ENCODE assay signal across 11 mouse cellular contexts in genomic region chr12:113016976-113017375, GRCm38 (mm10). TPM values are rescaled to one million over a fixed set of nuclear protein-coding genes. Genes with fewer than 3 reads are reported as not detected.
DNase-seq lines count a peak whose midpoint lies in the region; ATAC-seq and TF ChIP-seq lines count a peak whose summit lies in the region.
"Had no signal": no experiment of that assay in that cellular context is flagged by ENCODE, and none has a peak within 500 bp of the region (broad histone marks: within the 10 kb centered on the region; RNA-seq: fewer than 3 reads in every experiment).

No protein-coding gene starts in this region.

- peaks cover 6% of the 10 kb centered on the region for H3K36me3 ChIP-seq in limb, embryonic 13.5 days
- peaks cover 5% of the 10 kb centered on the region; the same call in 1 of the 2 replicates for H3K36me3 ChIP-seq in limb, embryonic 10.5 days
- H3K36me3 ChIP-seq in forebrain, embryonic 14.5 days (ENCODE audit: control insufficient read depth, insufficient read depth, low read length): peaks cover 10% of the 10 kb centered on the region; the same call in 1 of the 2 replicates

- no peak for ATAC-seq in limb, embryonic 13.5 days (ENCODE audit: low FRiP score, low read depth)
- no peak for ATAC-seq in forebrain, embryonic 14.5 days
- ATAC-seq in erythroid progenitor cell, adult 5-6 weeks (replicated peaks; ENCODE audit: low FRiP score, poor library complexity, severe bottlenecking): no peak

- H3K9ac ChIP-seq in limb, embryonic 13.5 days: 0 out of 2 replicates have a peak overlapping the region, but pooled peaks have one; percentile 9
- H3K9ac ChIP-seq in forebrain, embryonic 14.5 days (ENCODE audit: low read length): peak overlapping the region; percentile 25; the same call in 1 of the 2 replicates
- H3K9ac ChIP-seq: lung, embryonic 14.5 days had no signal

- DNase-seq in limb, embryonic 10.5 days (ENCODE audit: low spot score): no peak
- DNase-seq in forebrain, embryonic 14.5 days (ENCODE audit: low spot score): no peak
- DNase-seq in layer of hippocampus, postnatal 36 days: peak; percentile 67 to 77
- peak; percentile 87 to 91 for DNase-seq in right cerebral cortex, adult 2 months (ENCODE audit: low spot score in 2 of 2)
- no peak for DNase-seq in cerebellum, adult 2 months
- no peak for DNase-seq in retina, postnatal 1 day
- DNase-seq: adrenal gland, postnatal 14 days; lung, embryonic 14.5 days had no signal

- TF ChIP-seq CTCF in cerebellum, adult 2 months (IDR thresholded peaks at IDR 0.05; ENCODE audit: borderline replicate concordance, insufficient read depth, low read depth, low read length): no peak

- 71% methylated on average over 8 of the region's 8 CpGs for WGBS in limb, embryonic 13.5 days
- 78% methylated on average over 8 of the region's 8 CpGs for WGBS in limb, embryonic 10.5 days
- WGBS in forebrain, embryonic 14.5 days: 72% methylated on average over 8 of the region's 8 CpGs
- 53% methylated on average over 8 of the region's 8 CpGs for WGBS in cerebellum, adult 2 months

- no peaks in the 10 kb centered on the region for H3K9me3 ChIP-seq in limb, embryonic 13.5 days
- H3K9me3 ChIP-seq in limb, embryonic 10.5 days (replicated peaks): no peaks in the 10 kb centered on the region
- no peaks in the 10 kb centered on the region for H3K9me3 ChIP-seq in forebrain, embryonic 14.5 days (replicated peaks; ENCODE audit: control insufficient read depth, low read length)

- TF ChIP-seq POLR2A in cerebellum, adult 2 months (IDR thresholded peaks at IDR 0.05; ENCODE audit: borderline replicate concordance, insufficient read depth, low read length): no peak

- H3K4me1 ChIP-seq in limb, embryonic 13.5 days: peaks cover 37% of the 10 kb centered on the region
- H3K4me1 ChIP-seq in limb, embryonic 10.5 days: peaks cover 42% of the 10 kb centered on the region
- peaks cover 18% of the 10 kb centered on the region for H3K4me1 ChIP-seq in forebrain, embryonic 14.5 days (ENCODE audit: control insufficient read depth, insufficient read depth, low read length)
- peaks cover 20% of the 10 kb centered on the region for H3K4me1 ChIP-seq in cerebellum, adult 2 months (ENCODE audit: control insufficient read depth, insufficient read depth, low read length)

- H3K27ac ChIP-seq in limb, embryonic 13.5 days: no peak overlapping the region
- no peak overlapping the region for H3K27ac ChIP-seq in limb, embryonic 10.5 days
- no peak overlapping the region for H3K27ac ChIP-seq in forebrain, embryonic 14.5 days (ENCODE audit: low read depth, low read length)
- H3K27ac ChIP-seq in cerebellum, adult 2 months (ENCODE audit: insufficient read depth, low read length): no peak overlapping the region

- H3K4me2 ChIP-seq in limb, embryonic 13.5 days (replicated peaks): no peak overlapping the region
- H3K4me2 ChIP-seq in forebrain, embryonic 14.5 days (ENCODE audit: low read length): no peak overlapping the region
- H3K4me2 ChIP-seq: lung, embryonic 14.5 days had no signal

- no peaks in the 10 kb centered on the region for H3K27me3 ChIP-seq in limb, embryonic 13.5 days
- H3K27me3 ChIP-seq in limb, embryonic 10.5 days (ENCODE audit: low read depth, poor library complexity, severe bottlenecking): no peaks in the 10 kb centered on the region
- no peaks in the 10 kb centered on the region for H3K27me3 ChIP-seq in forebrain, embryonic 14.5 days (replicated peaks; ENCODE audit: control insufficient read depth, insufficient read depth, low read length)
- H3K27me3 ChIP-seq in cerebellum, adult 2 months (ENCODE audit: control insufficient read depth, insufficient read depth, low read length): no peaks in the 10 kb centered on the region

- no peak overlapping the region for H3K4me3 ChIP-seq in limb, embryonic 13.5 days
- no peak overlapping the region for H3K4me3 ChIP-seq in limb, embryonic 10.5 days
- no peak overlapping the region for H3K4me3 ChIP-seq in forebrain, embryonic 14.5 days (ENCODE audit: low read depth, low read length)
- H3K4me3 ChIP-seq in cerebellum, adult 2 months (replicated peaks; ENCODE audit: insufficient read depth, low read depth, low read length): no peak overlapping the region

RNA-seq across cellular contexts. Expression of gene Pacs2, which starts 2.7 kb away (rescaled TPM):
- 14.2 and 16.7 TPM in 2 replicates for polyA plus RNA-seq in limb, embryonic 13.5 days (2015; fragmentation: Nextera tagmentation; extraction: Ambion mirVana)
- polyA plus RNA-seq in limb, embryonic 10.5 days (2016; fragmentation: Nextera tagmentation; extraction: Ambion mirVana): 11.7 and 11.8 TPM in 2 replicates
- polyA plus RNA-seq in forebrain, embryonic 14.5 days (2014; fragmentation: Nextera tagmentation; extraction: Ambion mirVana): 16.1 and 21.6 TPM in 2 replicates
- total RNA-seq in layer of hippocampus, postnatal 36 days (2021): 10 to 100 TPM; 87.3 to 88.1 TPM
- 68.3 and 88.3 TPM in 2 replicates for total RNA-seq in erythroid progenitor cell, adult 5-6 weeks (2015; ENCODE audit: low replicate concordance)
- 44.9 and 45.7 TPM in 2 replicates for total RNA-seq in erythroid progenitor cell, adult 5-6 weeks (2017; ENCODE audit: low replicate concordance)
- 136 and 151 TPM in 2 replicates for polyA plus RNA-seq in cerebellum, adult 2 months (2012; rRNA removed)

RNA-seq across cellular contexts. Expression of gene Brf1, which starts 16.5 kb away (rescaled TPM):
- polyA plus RNA-seq in limb, embryonic 13.5 days (2015; fragmentation: Nextera tagmentation; extraction: Ambion mirVana): 71.4 and 74.0 TPM in 2 replicates
- polyA plus RNA-seq in limb, embryonic 10.5 days (2016; fragmentation: Nextera tagmentation; extraction: Ambion mirVana): 53.5 and 65.9 TPM in 2 replicates
- 43.0 and 51.0 TPM in 2 replicates for polyA plus RNA-seq in forebrain, embryonic 14.5 days (2014; fragmentation: Nextera tagmentation; extraction: Ambion mirVana)
- 10 to 100 TPM; 54.8 to 57.8 TPM for total RNA-seq in layer of hippocampus, postnatal 36 days (2021)
- 55.1 and 57.4 TPM in 2 replicates for total RNA-seq in erythroid progenitor cell, adult 5-6 weeks (2015; ENCODE audit: low replicate concordance)
- 172 and 200 TPM in 2 replicates for total RNA-seq in erythroid progenitor cell, adult 5-6 weeks (2017; ENCODE audit: low replicate concordance)
- 52.0 and 52.4 TPM in 2 replicates for polyA plus RNA-seq in cerebellum, adult 2 months (2012; rRNA removed)

RNA-seq across cellular contexts. Expression of gene Btbd6, which starts 40.7 kb away (rescaled TPM):
- polyA plus RNA-seq in limb, embryonic 13.5 days (2015; fragmentation: Nextera tagmentation; extraction: Ambion mirVana): 26.7 and 27.5 TPM in 2 replicates
- 25.6 and 27.9 TPM in 2 replicates for polyA plus RNA-seq in limb, embryonic 10.5 days (2016; fragmentation: Nextera tagmentation; extraction: Ambion mirVana)
- polyA plus RNA-seq in forebrain, embryonic 14.5 days (2014; fragmentation: Nextera tagmentation; extraction: Ambion mirVana): 35.0 and 37.5 TPM in 2 replicates
- 10 to 100 TPM; 55.4 to 56.3 TPM for total RNA-seq in layer of hippocampus, postnatal 36 days (2021)
- 0.84 and 3.2 TPM in 2 replicates for total RNA-seq in erythroid progenitor cell, adult 5-6 weeks (2015; ENCODE audit: low replicate concordance)
- total RNA-seq in erythroid progenitor cell, adult 5-6 weeks (2017; ENCODE audit: low replicate concordance): 0.68 and 1.0 TPM in 2 replicates
- polyA plus RNA-seq in cerebellum, adult 2 months (2012; rRNA removed): 61.6 and 68.6 TPM in 2 replicates

RNA-seq across cellular contexts. Expression of gene Tex22, which starts 57.3 kb away (rescaled TPM):
- 0.14 TPM in 1 of 2 replicates, not detected in the other for polyA plus RNA-seq in limb, embryonic 13.5 days (2015; fragmentation: Nextera tagmentation; extraction: Ambion mirVana)
- polyA plus RNA-seq in limb, embryonic 10.5 days (2016; fragmentation: Nextera tagmentation; extraction: Ambion mirVana): 0.18 and 0.21 TPM in 2 replicates
- polyA plus RNA-seq in forebrain, embryonic 14.5 days (2014; fragmentation: Nextera tagmentation; extraction: Ambion mirVana): not detected in 2 replicates
- total RNA-seq in layer of hippocampus, postnatal 36 days (2021): under 1 TPM; 0.27 to 0.46 TPM
- not detected in 2 replicates for total RNA-seq in erythroid progenitor cell, adult 5-6 weeks (2015; ENCODE audit: low replicate concordance)
- not detected in 2 replicates for total RNA-seq in erythroid progenitor cell, adult 5-6 weeks (2017; ENCODE audit: low replicate concordance)
- polyA plus RNA-seq in cerebellum, adult 2 months (2012; rRNA removed): 0.25 and 0.30 TPM in 2 replicates
- polyA plus RNA-seq: embryonic facial prominence, embryonic 11.5 days; lung, embryonic 14.5 days had no signal

Comparison
In these comparisons a context has a peak if more than half of its experiments do, and no peak if none do; other contexts are left out.
1. DNase-seq: peak in layer of hippocampus, postnatal 36 days (2 of 2) and right cerebral cortex, adult 2 months (2 of 2); none in limb, embryonic 10.5 days (single experiment), forebrain, embryonic 14.5 days (single experiment), cerebellum, adult 2 months (0 of 2) and retina, postnatal 1 day (single experiment).